Mouse (Mus musculus) G1E (cell line): ENCODE measurements around the gene Gm10337. TPM values are rescaled to one million over a fixed set of nuclear protein-coding genes. Genes with fewer than 3 reads are reported as not detected.
A peak's percentile ranks its signal among the peaks of the same experiment; 100 is the strongest.

Experiments
- ATAC-seq: 2 replicates; pipeline ENCODE4 v1.8.0; 2016; ENCODE audit warnings: mild to moderate bottlenecking; ENCODE audit not compliant: insufficient number of reproducible peaks, poor library complexity, low FRiP score, severe bottlenecking; ENCODE audit errors: extremely low read depth
- DNase-seq: peaks from one replicate; pipeline ENCODE4 v3.0.0; 2012; ENCODE audit warnings: low spot score
- H3K27me3 ChIP-seq: 2 replicates; pipeline ENCODE4 v1.6.1; 2012; ENCODE audit warnings: mild to moderate bottlenecking, low read length, inconsistent platforms; ENCODE audit not compliant: insufficient read depth
- H3K36me3 ChIP-seq: replicated peaks from 2 replicates; pipeline ENCODE3; 2012; ENCODE audit warnings: mild to moderate bottlenecking, inconsistent platforms
- H3K4me1 ChIP-seq: 2 replicates; pipeline ENCODE4 v1.6.1; 2012; ENCODE audit warnings: low read depth, low read length, inconsistent platforms, mixed read lengths; ENCODE audit not compliant: insufficient read depth
- H3K4me3 ChIP-seq: 2 replicates; pipeline ENCODE4 v1.5.1; 2012; ENCODE audit warnings: low read depth, mild to moderate bottlenecking, inconsistent platforms, low read length, moderate library complexity, mixed read lengths
- H3K9me3 ChIP-seq: replicated peaks from 2 replicates; pipeline ENCODE4 v1.6.1; 2012; ENCODE audit warnings: inconsistent platforms
- CTCF ChIP-seq: IDR thresholded peaks from 2 replicates; pipeline ENCODE4 v1.5.1; 2012; ENCODE audit warnings: low read depth, low read length, inconsistent platforms, mixed read lengths
- GATA1 ChIP-seq: IDR thresholded peaks from 2 replicates; pipeline ENCODE4 v1.6.1; 2012; ENCODE audit warnings: borderline replicate concordance, low read length, inconsistent platforms, mixed read lengths
- GATA2 ChIP-seq: IDR thresholded peaks from 2 replicates; pipeline ENCODE4 v1.6.1; 2012; ENCODE audit warnings: low read depth, low read length, inconsistent platforms, borderline replicate concordance
- POLR2AphosphoS5 ChIP-seq: IDR thresholded peaks from 2 replicates; pipeline ENCODE4 v1.6.1; 2012; ENCODE audit warnings: low read depth, low read length, inconsistent platforms; ENCODE audit not compliant: insufficient replicate concordance
- TAL1 ChIP-seq: conservative IDR thresholded peaks from 2 replicates; pipeline ENCODE4 v1.6.1; 2012; ENCODE audit warnings: low read depth, low read length, inconsistent platforms, mixed read lengths
- polyA plus RNA-seq: library from polyadenylated mRNA; stranded (reverse); fragments of >175 nt; gene quantifications from 2 replicates; pipeline ENCODE4 v1.2.3, GENCODE M21; 2012
- total RNA-seq, 2 experiments: library from RNA; stranded (forward) in 1 of 2; stranded (reverse) in 1 of 2; fragments of 200-1000 nt in 1 of 2; fragments of >200 nt in 1 of 2; fragmentation: Nextera tagmentation in 1 of 2; gene quantifications; 2 replicates each; pipeline ENCODE4 v1.2.3; 2014 to 2017

Gm10337 gene
- total and polyA plus RNA-seq, 3 experiments: not detected

GRCm38 (mm10) chr15:102512010-102512409, 8.5 kb downstream of the Gm10337 start:
- Histone ChIP-seq H3K36me3 (peaks cover 4% of the 10 kb centered on the region), H3K4me3 (no peak overlapping the region), H3K9me3 (no peaks in the 10 kb centered on the region), H3K4me1 (peaks cover 37% of the 10 kb centered on the region), H3K27me3 (peaks cover 36% of the 10 kb centered on the region)
- DNase-seq (no peak), ATAC-seq (no peak)
- TF ChIP-seq GATA1 (no peak), CTCF (no peak), GATA2 (no peak), TAL1 (no peak), POLR2AphosphoS5 (no peak)

DNA sequence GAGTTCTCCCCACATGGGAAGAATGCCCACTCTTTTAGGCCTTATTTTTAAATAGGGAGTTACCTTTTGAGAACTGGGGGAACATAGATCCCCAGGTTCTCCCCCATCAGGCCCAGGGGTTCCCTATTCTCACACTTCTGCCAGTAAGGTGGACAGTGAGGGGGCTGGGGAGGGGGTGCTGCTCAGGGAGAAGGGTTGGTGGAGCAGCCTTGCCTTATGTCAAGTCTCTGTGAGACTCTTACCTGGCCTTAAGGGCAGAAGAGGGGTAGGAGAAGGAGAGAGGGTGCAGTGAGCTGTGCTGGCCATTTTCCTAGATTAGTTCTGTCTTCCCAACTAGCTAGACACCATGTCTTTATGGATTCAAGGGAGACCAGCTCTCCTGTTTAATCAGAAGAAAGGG, 8.9 kb downstream of the Gm10337 start:
- Histone ChIP-seq H3K27me3 (peaks cover 36% of the 10 kb centered on the region), H3K36me3 (peaks cover 2% of the 10 kb centered on the region), H3K4me3 (no peak overlapping the region), H3K4me1 (peaks cover 41% of the 10 kb centered on the region), H3K9me3 (no peaks in the 10 kb centered on the region)
- ATAC-seq: no peak
- no peak for TF ChIP-seq TAL1
- DNase-seq: no peak

GRCm38 (mm10) chr15:102513004-102513403, 9.5 kb downstream of the Gm10337 start:
- Histone ChIP-seq H3K4me3 (no peak overlapping the region), H3K9me3 (no peaks in the 10 kb centered on the region), H3K27me3 (peaks cover 36% of the 10 kb centered on the region), H3K36me3 (no peaks in the 10 kb centered on the region), H3K4me1 (peaks cover 43% of the 10 kb centered on the region)
- DNase-seq: no peak
- TF ChIP-seq TAL1: no peak
- no peak for TF ChIP-seq POLR2AphosphoS5
- no peak for TF ChIP-seq GATA1
- TF ChIP-seq CTCF: no peak
- TF ChIP-seq GATA2: no peak
- ATAC-seq: no peak

- ATAC-seq: no peak
- no peak overlapping the region for H3K4me3 ChIP-seq
- DNase-seq: no peak
- TF ChIP-seq GATA1: no peak
- no peak for TF ChIP-seq POLR2AphosphoS5
- TF ChIP-seq CTCF: no peak
- TF ChIP-seq GATA2: no peak
- TF ChIP-seq TAL1: no peak
- peaks cover 33% of the 10 kb centered on the region for H3K27me3 ChIP-seq
- no peaks in the 10 kb centered on the region for H3K9me3 ChIP-seq
- H3K4me1 ChIP-seq: peaks cover 51% of the 10 kb centered on the region
- peaks cover 7% of the 10 kb centered on the region for H3K36me3 ChIP-seq
Measured at GRCm38 (mm10) chr15:102515261-102515660, 11.7 kb downstream of the Gm10337 start.

DNA sequence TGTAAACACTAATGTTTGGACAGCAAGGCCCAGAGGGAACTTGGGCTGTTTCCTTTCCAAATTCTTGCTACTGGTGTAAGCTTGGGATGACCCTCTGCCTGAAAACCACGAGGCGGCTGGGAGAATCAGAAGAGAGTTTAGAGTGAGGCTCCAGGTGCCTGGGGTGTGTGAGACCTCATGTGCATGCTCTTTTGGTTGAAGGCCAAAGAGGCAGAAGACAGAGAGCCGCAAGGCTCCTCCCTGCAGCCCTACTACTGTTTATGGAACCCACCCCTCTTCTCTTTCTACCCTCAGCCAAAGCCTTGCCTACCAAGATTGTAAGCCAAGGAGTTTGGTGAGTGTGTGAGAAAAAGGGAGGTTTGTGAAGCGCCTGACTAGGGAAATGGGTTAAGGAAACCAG, 12.3 kb downstream of the Gm10337 start:
- TF ChIP-seq POLR2AphosphoS5 (no peak), CTCF (no peak), GATA1 (no peak), GATA2 (no peak), TAL1 (no peak)
- no peak overlapping the region for H3K4me3 ChIP-seq

DNA sequence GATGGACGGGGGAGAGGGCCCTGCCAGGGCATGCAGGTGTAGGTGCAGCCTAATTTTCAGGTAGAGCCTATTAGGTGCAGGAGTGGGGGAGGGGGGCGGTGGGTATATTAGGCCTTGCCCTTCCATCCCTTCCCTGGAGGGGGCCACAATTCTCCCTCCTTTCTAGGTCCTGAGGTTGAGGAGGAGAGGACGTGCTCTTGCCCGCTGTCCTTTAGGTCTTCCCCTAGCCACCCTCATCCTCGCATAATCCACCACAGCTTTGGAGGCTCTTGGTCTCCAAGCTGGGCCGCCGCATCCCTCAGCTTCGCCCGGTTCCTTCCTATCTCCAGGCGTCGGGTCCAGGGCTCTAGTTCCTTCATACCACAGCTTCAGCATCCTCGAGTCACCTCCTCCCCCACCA, 12.8 kb downstream of the Gm10337 start:
- Histone ChIP-seq H3K4me3 (peak overlapping the region; percentile 79), H3K4me1 (peaks cover 52% of the 10 kb centered on the region), H3K27me3 (peaks cover 25% of the 10 kb centered on the region), H3K9me3 (no peaks in the 10 kb centered on the region), H3K36me3 (peaks cover 17% of the 10 kb centered on the region)
- no peak for DNase-seq
- no peak for ATAC-seq
- no peak for TF ChIP-seq CTCF
- no peak for TF ChIP-seq GATA2
- TF ChIP-seq TAL1: no peak
- TF ChIP-seq GATA1: no peak
- TF ChIP-seq POLR2AphosphoS5: no peak

More for the DNA sequence above, 12.3 kb downstream of the Gm10337 start:
- peaks cover 12% of the 10 kb centered on the region for H3K36me3 ChIP-seq
- no peak for DNase-seq
- no peaks in the 10 kb centered on the region for H3K9me3 ChIP-seq
- peaks cover 27% of the 10 kb centered on the region for H3K27me3 ChIP-seq
- peaks cover 51% of the 10 kb centered on the region for H3K4me1 ChIP-seq
- no peak for ATAC-seq

DNA sequence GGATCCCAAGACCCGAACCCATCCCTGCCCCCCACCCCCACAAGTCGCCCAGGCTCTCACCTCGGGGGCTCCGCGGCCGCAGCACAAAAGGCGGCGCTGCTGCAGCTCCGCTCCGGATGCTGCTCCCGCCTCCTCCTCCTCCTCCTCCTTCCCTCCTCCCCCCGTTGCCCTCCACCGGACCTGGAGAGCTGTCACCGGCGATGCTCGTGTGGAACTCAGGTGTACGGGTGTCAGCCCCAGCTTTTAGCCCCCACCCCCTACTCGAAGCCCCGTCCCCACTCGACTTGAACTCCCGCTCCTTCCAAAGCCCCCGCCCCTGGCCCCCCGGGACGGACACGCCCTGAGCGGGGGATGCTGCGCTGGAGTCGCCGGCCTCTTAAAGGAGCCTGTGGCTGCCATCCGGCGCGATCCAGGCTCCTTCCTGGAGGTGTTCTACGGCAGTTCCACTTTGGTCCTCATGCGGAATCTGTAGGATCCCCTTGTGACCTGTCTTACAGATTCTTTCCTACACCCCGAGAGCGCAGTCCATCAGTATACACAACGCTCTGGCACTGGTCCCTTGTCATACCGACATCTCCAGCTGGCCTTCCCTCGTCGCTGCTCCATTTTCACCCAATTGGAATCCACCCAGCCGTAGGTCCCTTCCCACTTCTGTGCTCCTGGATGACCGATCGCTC, 13.3 kb downstream of the Gm10337 start, which contains the start of gene Map3k12:
Gene Map3k12, minus strand, starts transcription at position 337 of the 677 bp plus-strand sequence.
- Histone ChIP-seq H3K27me3 (peaks cover 20% of the 10 kb centered on the region), H3K36me3 (peaks cover 23% of the 10 kb centered on the region), H3K4me1 (peaks cover 53% of the 10 kb centered on the region), H3K9me3 (no peaks in the 10 kb centered on the region), H3K4me3 (peak within 1 kb of the TSS; percentile 79)
- TF ChIP-seq CTCF: no peak
- ATAC-seq (no peak), DNase-seq (peak; percentile 44)
